Mouse (Mus musculus) cerebellum, adult 11-12 months (tissue): ENCODE measurements around the gene Braf.

Experiments used
- DNase-seq: peaks from one replicate; pipeline ENCODE4 v3.0.0; 2022

The Braf gene

DNA sequence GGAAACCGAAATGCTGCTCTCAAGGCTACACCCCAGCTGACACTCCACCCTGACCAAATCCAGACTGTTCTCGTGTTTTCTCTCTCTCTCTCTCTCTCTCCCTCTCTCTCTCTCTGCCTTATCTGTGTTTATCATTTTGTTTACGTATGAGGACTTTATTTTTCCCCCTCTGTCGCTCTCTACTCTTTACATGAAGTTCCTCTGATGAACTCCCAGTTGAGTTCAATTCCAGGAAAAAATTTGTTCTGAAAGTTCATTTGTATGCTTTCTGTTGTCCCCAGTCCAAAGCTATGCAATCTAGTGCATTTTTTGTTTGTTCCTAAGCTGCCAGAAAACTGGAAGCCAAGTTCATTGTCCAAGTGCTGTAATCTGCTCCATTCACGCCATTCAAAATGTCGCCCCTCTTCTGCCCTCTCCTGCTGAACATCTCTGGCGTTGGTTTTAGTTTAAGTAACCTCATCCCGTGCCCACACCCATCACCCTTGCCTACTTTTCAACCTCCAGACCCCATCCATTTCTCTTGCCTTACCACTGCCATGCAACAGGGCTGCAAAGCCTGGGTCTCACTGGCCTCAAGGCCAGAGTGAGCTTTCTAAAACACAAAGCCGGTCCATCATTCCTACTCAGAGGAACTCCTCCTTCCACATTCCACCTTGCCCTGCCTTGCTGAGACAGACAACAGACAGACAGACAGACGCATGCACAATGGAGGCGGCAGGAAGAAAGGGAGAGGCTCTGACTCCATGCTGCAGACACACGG lies 170.2 kb downstream of the Braf start:
- DNase-seq: no peak
